Mouse (Mus musculus) hindbrain, embryonic 11.5 days (tissue): ENCODE measurements around the gene Pcgf2. TPM values are rescaled to one million over a fixed set of nuclear protein-coding genes. Genes with fewer than 3 reads are reported as not detected.
A peak's percentile ranks its signal among the peaks of the same experiment; 100 is the strongest.

Source experiments
- ATAC-seq: fragments of 200-750 bp; cut with Nextera tagmentation; 2 replicates; pipeline ENCODE4 v1.8.0; 2017; ENCODE audit warnings: mild to moderate bottlenecking, moderate TSS enrichment, moderate library complexity; ENCODE audit not compliant: low FRiP score
- DNase-seq: peaks from one replicate; pipeline ENCODE4 v3.0.0-alpha.2; 2015; ENCODE audit warnings: low spot score
- H3K27ac ChIP-seq: fragments of 300-500 bp; sonication (generic); 2 replicates; pipeline ENCODE4 v1.5.1; 2014; ENCODE audit warnings: mild to moderate bottlenecking, low read depth, low read length
- H3K27me3 ChIP-seq: fragments of 300-500 bp; sonication (generic); 2 replicates; pipeline ENCODE4 v1.6.1; 2014; ENCODE audit warnings: mild to moderate bottlenecking, low read length, moderate library complexity, mixed read lengths; ENCODE audit not compliant: control insufficient read depth, insufficient read depth
- H3K36me3 ChIP-seq: fragments of 300-500 bp; sonication (generic); 2 replicates; pipeline ENCODE4 v1.6.1; 2014; ENCODE audit warnings: mild to moderate bottlenecking, low read length, moderate library complexity, mixed read lengths; ENCODE audit not compliant: control insufficient read depth, insufficient read depth
- H3K4me1 ChIP-seq: fragments of 300-500 bp; sonication (generic); replicated peaks from 2 replicates; pipeline ENCODE4 v1.6.1; 2014; ENCODE audit warnings: low read length, mixed read lengths; ENCODE audit not compliant: control insufficient read depth, insufficient read depth
- H3K4me2 ChIP-seq: fragments of 300-500 bp; sonication (generic); replicated peaks from 2 replicates; pipeline ENCODE4 v1.6.1; 2014; ENCODE audit warnings: mild to moderate bottlenecking, low read depth, low read length
- H3K4me3 ChIP-seq: fragments of 300-500 bp; sonication (generic); 2 replicates; pipeline ENCODE4 v1.5.1; 2014; ENCODE audit warnings: low read depth, low read length
- H3K9ac ChIP-seq: fragments of 300-500 bp; sonication (generic); 2 replicates; pipeline ENCODE4 v1.6.1; 2014; ENCODE audit warnings: low read depth, low read length
- H3K9me3 ChIP-seq: fragments of 300-500 bp; sonication (generic); 2 replicates; pipeline ENCODE4 v1.6.1; 2016; ENCODE audit warnings: low read length; ENCODE audit not compliant: control insufficient read depth
- WGBS: fragments of 180-500 bp; shearing (Covaris S2); extraction: QIAGEN DNeasy Blood & Tissue Kit; methylation state at CpG from one replicate; pipeline ENCODE4 v1.1.7; 2014; 5-methylcytosine and 5-hydroxymethylcytosine counted together
- polyA plus RNA-seq: library from polyadenylated mRNA; unstranded; fragments of >200 nt; fragmentation: Nextera tagmentation; extraction: Ambion mirVana; gene quantifications from 2 replicates; pipeline ENCODE4 v1.2.1, GENCODE M21; 2014

Gene Pcgf2
- polyA plus RNA-seq, 1 experiment from 2014 or later = 16.9 TPM

- Histone ChIP-seq H3K4me2 (peak overlapping the region; percentile 96), H3K9me3 (no peaks in the 10 kb centered on the region), H3K9ac (peak overlapping the region; percentile 97), H3K4me1 (peaks cover 19% of the 10 kb centered on the region), H3K27ac (peak overlapping the region; percentile 98), H3K4me3 (peak overlapping the region; percentile 89), H3K36me3 (no peaks in the 10 kb centered on the region), H3K27me3 (no peaks in the 10 kb centered on the region)
- DNase-seq (no peak), ATAC-seq (no peak)
- WGBS = 19% methylated on average over 30 of the region's 30 CpGs
Observed at GRCm38 (mm10) chr11:97700746-97701580, 666 bp upstream of the Pcgf2 start.

GRCm38 (mm10) chr11:97699626-97700002 is 683 bp downstream of the Pcgf2 start:
- Histone ChIP-seq H3K27me3 (no peaks in the 10 kb centered on the region), H3K9me3 (no peaks in the 10 kb centered on the region), H3K4me1 (peaks cover 27% of the 10 kb centered on the region), H3K4me3 (peak overlapping the region; percentile 89), H3K9ac (peak overlapping the region; percentile 97), H3K4me2 (peak overlapping the region; percentile 96), H3K27ac (peak overlapping the region; percentile 98), H3K36me3 (no peaks in the 10 kb centered on the region)
- DNase-seq (peak; percentile 95), ATAC-seq (peak; percentile 62)
- WGBS = 0% methylated on average over 5 of the region's 9 CpGs

- Histone ChIP-seq H3K9me3 (no peaks in the 10 kb centered on the region), H3K4me3 (peak overlapping the region; percentile 89), H3K36me3 (no peaks in the 10 kb centered on the region), H3K27ac (peak overlapping the region; percentile 98), H3K9ac (peak overlapping the region; percentile 97), H3K4me2 (peak overlapping the region; percentile 96), H3K4me1 (peaks cover 24% of the 10 kb centered on the region), H3K27me3 (no peaks in the 10 kb centered on the region)
- peak; percentile 6 for ATAC-seq
- peak; percentile 84 for DNase-seq
- under 1% methylated on average over 49 of the region's 63 CpGs for WGBS
Observed at GRCm38 (mm10) chr11:97698741-97699611, 1.3 kb downstream of the Pcgf2 start.

GRCm38 (mm10) chr11:97697891-97698529 is 2.3 kb downstream of the Pcgf2 start:
- H3K4me1 ChIP-seq = peaks cover 22% of the 10 kb centered on the region

GRCm38 (mm10) chr11:97697199-97697890 is 3.0 kb downstream of the Pcgf2 start:
- DNase-seq (no peak), ATAC-seq (no peak)
- peak overlapping the region; percentile 96 for H3K4me2 ChIP-seq

More at GRCm38 (mm10) chr11:97697891-97698529, 2.3 kb downstream of the Pcgf2 start:
- Histone ChIP-seq H3K4me2 (peak overlapping the region; percentile 96), H3K9me3 (no peaks in the 10 kb centered on the region), H3K27ac (peak overlapping the region; percentile 98), H3K9ac (peak overlapping the region; percentile 97), H3K27me3 (no peaks in the 10 kb centered on the region), H3K36me3 (no peaks in the 10 kb centered on the region), H3K4me3 (peak overlapping the region; percentile 89)
- 2% methylated on average over 14 of the region's 14 CpGs for WGBS
- ATAC-seq (no peak), DNase-seq (peak; percentile 55)

GRCm38 (mm10) chr11:97696669-97697068 is 3.6 kb downstream of the Pcgf2 start:
- DNase-seq = no peak
- 76% methylated on average over 8 of the region's 8 CpGs for WGBS
- no peak for ATAC-seq
- Histone ChIP-seq H3K4me1 (peaks cover 22% of the 10 kb centered on the region), H3K9ac (no peak overlapping the region), H3K27me3 (no peaks in the 10 kb centered on the region), H3K9me3 (no peaks in the 10 kb centered on the region), H3K36me3 (peaks cover 4% of the 10 kb centered on the region; the same call in 1 of the 2 replicates), H3K4me2 (no peak overlapping the region), H3K4me3 (no peak overlapping the region), H3K27ac (no peak overlapping the region)

More at GRCm38 (mm10) chr11:97697199-97697890, 3.0 kb downstream of the Pcgf2 start:
- peak overlapping the region; percentile 89 for H3K4me3 ChIP-seq
- 61% methylated on average over 11 of the region's 11 CpGs for WGBS
- H3K27ac ChIP-seq = peak overlapping the region; percentile 98
- no peaks in the 10 kb centered on the region for H3K27me3 ChIP-seq
- peaks cover 4% of the 10 kb centered on the region; the same call in 1 of the 2 replicates for H3K36me3 ChIP-seq
- H3K9ac ChIP-seq = peak overlapping the region; percentile 97; the same call in 1 of the 2 replicates
- no peaks in the 10 kb centered on the region for H3K9me3 ChIP-seq
- H3K4me1 ChIP-seq = peaks cover 22% of the 10 kb centered on the region

- Histone ChIP-seq H3K4me2 (peak overlapping the region; percentile 23), H3K27me3 (no peaks in the 10 kb centered on the region), H3K9me3 (no peaks in the 10 kb centered on the region), H3K4me3 (peak overlapping the region; percentile 8; the same call in 1 of the 2 replicates), H3K4me1 (peaks cover 17% of the 10 kb centered on the region), H3K9ac (peak overlapping the region; percentile 34; the same call in 1 of the 2 replicates), H3K27ac (peak overlapping the region; percentile 45; the same call in 1 of the 2 replicates), H3K36me3 (peaks cover 8% of the 10 kb centered on the region)
- ATAC-seq (no peak), DNase-seq (no peak)
- WGBS = 28% methylated on average over 9 of the region's 9 CpGs
Observed at GRCm38 (mm10) chr11:97695712-97696401, 4.4 kb downstream of the Pcgf2 start.
